Mouse (Mus musculus) layer of hippocampus, postnatal 25 days (tissue): ENCODE measurements around the gene Vwa5a. TPM values are rescaled to one million over a fixed set of nuclear protein-coding genes. Genes with fewer than 3 reads are reported as not detected.

Experiments used
- DNase-seq, 2 experiments: peaks; one replicate each; pipeline ENCODE4 v3.0.0; 2022; ENCODE audit warnings: mixed read lengths in 2 of 2, low spot score in 1 of 2; ENCODE audit errors: extremely low spot score in 1 of 2
- total RNA-seq, 2 experiments: library from RNA; stranded (reverse); gene quantifications; 2 replicates each; pipeline ENCODE4 v1.2.3; 2021

Vwa5a gene
- 10 to 100 TPM; 10.4 to 11.5 TPM for total RNA-seq

- no peak for DNase-seq
Observed at GRCm38 (mm10) chr9:38718102-38718501, at the start of gene Vwa5a. TSS of gene Vwa5a (plus strand) at chr9:38718268.

GRCm38 (mm10) chr9:38672887-38673286, 45.2 kb upstream of the Vwa5a start:
- DNase-seq, result no peak

GRCm38 (mm10) chr9:38674501-38674900, 43.6 kb upstream of the Vwa5a start, which contains the start of gene Olfr918:
TSS of gene Olfr918 (minus strand) at chr9:38674601.
- DNase-seq, result no peak

GRCm38 (mm10) chr9:38718927-38719441, 916 bp downstream of the Vwa5a start:
- DNase-seq, result no peak

- DNase-seq, result no peak
Observed at GRCm38 (mm10) chr9:38724044-38724443, 6.0 kb downstream of the Vwa5a start.

GRCm38 (mm10) chr9:38728218-38728617, 10.2 kb downstream of the Vwa5a start:
- no peak for DNase-seq

- DNase-seq, result no peak
Observed at GRCm38 (mm10) chr9:38741408-38741807, 23.3 kb downstream of the Vwa5a start.

GRCm38 (mm10) chr9:38744619-38745315, 26.7 kb downstream of the Vwa5a start:
- DNase-seq, result no peak

GRCm38 (mm10) chr9:38751999-38752398, 33.9 kb downstream of the Vwa5a start, which contains the start of gene Olfr920:
TSS of gene Olfr920 (plus strand) at chr9:38752299.
- DNase-seq, result no peak

GRCm38 (mm10) chr9:38772768-38773167, 54.7 kb downstream of the Vwa5a start, which contains the start of gene Olfr921:
TSS of gene Olfr921 (plus strand) at chr9:38773068.
- DNase-seq, result no peak

- no peak for DNase-seq
Observed at GRCm38 (mm10) chr9:38792689-38793088, 74.6 kb downstream of the Vwa5a start.

Other genes with a start within 250 kb of the Vwa5a start
- under 1 TPM in 1 of 2 experiments, not detected in 1; 0.07 TPM for gene Olfr905, start 247.2 kb upstream of the Vwa5a start, total RNA-seq
- not detected for gene Olfr906, start 231.2 kb upstream of the Vwa5a start, total RNA-seq
- not detected for gene Olfr907, start 222.5 kb upstream of the Vwa5a start, total RNA-seq
- gene Olfr911-ps1, start 196.7 kb upstream of the Vwa5a start, total RNA-seq, result not detected
- not detected for gene Olfr910, start 180.4 kb upstream of the Vwa5a start, total RNA-seq
- not detected for gene Olfr912, start 138.1 kb upstream of the Vwa5a start, total RNA-seq
- not detected for gene Olfr913, start 125.5 kb upstream of the Vwa5a start, total RNA-seq
- gene Olfr914, start 113.2 kb upstream of the Vwa5a start, total RNA-seq, result not detected
- not detected for gene Olfr916, start 58.4 kb upstream of the Vwa5a start, total RNA-seq
- gene Olfr917, start 52.4 kb upstream of the Vwa5a start, total RNA-seq, result not detected
- not detected for gene Olfr918, start 43.7 kb upstream of the Vwa5a start, total RNA-seq
- not detected for gene Olfr919, start 14.6 kb upstream of the Vwa5a start, total RNA-seq
- gene Olfr920, start 34.0 kb downstream of the Vwa5a start, total RNA-seq, result under 1 TPM in 1 of 2 experiments, not detected in 1; 0.10 TPM
- gene Olfr921, start 54.8 kb downstream of the Vwa5a start, total RNA-seq, result not detected
- not detected for gene Olfr922, start 96.3 kb downstream of the Vwa5a start, total RNA-seq
- gene Olfr923, start 108.3 kb downstream of the Vwa5a start, total RNA-seq, result not detected
- gene Olfr924, start 126.2 kb downstream of the Vwa5a start, total RNA-seq, result not detected
- gene Olfr26, start 136.8 kb downstream of the Vwa5a start, total RNA-seq, result not detected
- gene Olfr926, start 158.9 kb downstream of the Vwa5a start, total RNA-seq, result not detected
- not detected for gene Olfr930, start 211.5 kb downstream of the Vwa5a start, total RNA-seq